Mouse (Mus musculus) CD8-positive naive resting alpha-beta T cell, adult 2 months (primary cell): ENCODE measurements around the gene Itfg2.

ENCODE experiments used
- DNase-seq, 2 experiments: peaks; one replicate each; pipeline ENCODE4 v3.0.0; 2022; ENCODE audit warnings: low read depth in 2 of 2, low spot score in 2 of 2

The Itfg2 gene

DNA sequence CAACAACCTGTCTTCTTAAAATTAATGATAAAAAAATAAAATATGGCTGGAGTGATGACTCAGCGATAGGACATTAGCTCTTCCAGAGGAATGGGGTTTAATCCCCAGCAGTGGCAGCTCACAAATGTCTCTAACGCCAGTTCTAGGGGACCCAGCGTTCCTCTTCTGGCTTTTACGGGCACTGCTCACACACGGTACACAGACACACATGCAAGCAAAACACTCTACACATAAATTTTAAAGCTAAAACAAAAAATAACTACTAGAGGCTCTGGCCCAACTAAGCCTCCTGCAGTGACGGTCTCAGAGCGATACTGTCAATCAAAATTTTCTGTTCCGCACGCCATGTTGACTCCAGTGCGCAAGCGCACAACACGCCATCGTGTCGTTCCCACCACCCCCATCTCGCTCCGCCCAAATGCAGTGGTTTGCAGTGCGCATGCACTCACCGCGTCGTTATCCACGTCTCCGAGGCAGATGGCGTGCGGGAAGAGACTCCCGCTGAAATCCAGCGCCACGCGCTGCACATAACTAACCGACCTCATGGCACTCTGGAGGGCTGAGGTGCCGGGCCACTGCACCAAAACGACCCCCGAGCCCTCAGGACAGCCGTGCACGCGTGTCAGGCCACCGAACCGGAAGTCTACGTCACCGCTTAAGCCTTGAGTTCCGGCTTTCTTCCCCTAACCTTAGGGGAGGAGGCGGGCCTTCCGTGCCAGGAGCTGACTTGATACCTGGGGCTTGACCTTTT, at the start of gene Itfg2:
Itfg2 (minus strand) TSS at position 663 of the 751 bp plus-strand sequence.
- DNase-seq = peak; percentile 94 to 96

DNA sequence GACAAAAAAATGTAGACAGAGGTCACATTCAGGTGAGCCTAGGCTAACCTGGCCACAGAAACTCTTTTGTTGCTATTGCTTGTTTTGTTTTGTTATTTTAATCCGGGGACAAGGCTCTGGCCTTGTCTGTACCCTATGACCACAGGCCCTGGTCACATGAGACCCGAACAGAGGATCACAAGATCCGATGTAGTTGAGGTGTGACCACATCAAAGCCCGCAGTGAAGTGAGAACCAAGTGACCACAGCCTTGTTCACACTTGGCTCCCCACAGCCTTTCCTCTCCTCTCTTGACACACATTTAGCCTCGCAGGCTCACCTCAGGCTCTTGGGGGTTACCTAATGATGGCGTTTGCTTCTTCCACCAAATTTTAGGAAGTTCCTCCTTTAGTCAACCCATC, 49.4 kb upstream of the Itfg2 start:
- no peak for DNase-seq

DNA sequence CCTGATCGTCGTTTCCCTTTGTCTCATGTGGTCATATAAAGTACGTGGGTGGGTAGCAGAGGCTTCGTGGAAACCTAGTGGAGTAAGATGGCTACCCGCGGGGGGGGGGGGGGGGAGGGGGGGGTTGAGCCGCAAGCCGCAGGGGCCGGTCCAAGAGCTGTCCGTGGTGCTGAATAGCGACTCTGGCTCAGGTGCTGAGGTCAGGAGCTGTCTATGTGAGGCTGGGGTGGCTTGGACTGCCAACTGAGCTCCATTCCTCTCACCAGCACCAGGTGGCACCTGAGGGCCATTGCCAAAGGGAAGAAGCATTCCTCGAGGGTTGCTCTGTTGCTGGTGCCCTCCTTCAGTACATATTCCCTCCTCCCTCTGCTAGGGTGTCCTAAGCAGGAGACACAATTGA, 44.7 kb upstream of the Itfg2 start:
- no peak for DNase-seq

DNA sequence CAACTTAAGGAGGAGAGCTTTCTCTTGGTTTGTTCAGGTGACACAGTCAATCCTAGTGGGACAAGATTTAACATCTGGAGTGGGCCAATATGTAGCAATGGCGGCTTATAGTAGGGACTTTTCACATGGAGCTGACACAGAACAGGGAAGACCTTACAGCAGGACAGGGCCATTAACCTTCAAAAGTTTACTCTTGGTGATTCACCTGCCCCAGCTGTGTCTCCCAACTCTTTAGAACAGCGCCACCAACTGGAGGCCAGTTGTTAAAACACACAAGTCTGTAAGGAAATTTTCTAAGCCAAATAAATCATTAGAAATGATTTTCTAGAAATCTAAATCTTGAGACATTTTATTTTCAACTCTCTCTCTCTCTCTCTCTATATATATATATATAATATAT, 42.6 kb upstream of the Itfg2 start:
- no peak for DNase-seq

DNA sequence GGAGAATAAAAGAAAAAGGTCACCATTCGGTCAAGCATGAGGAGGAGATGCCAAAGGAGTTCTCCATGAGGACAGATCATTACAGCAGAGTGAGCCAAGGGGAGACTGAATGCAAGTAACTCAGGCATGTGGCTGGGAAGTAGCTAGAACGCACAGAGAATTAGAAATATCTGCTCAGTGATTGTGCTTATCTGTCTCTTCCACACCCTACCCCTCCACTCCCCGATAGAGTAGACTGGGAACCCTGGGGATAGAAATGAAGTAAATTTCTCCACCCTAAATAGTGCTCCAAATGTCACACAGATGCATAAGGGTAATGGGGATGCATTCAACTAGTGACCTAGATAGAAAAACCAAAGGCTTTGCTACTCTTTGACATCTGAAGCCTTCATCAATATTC, 41.8 kb upstream of the Itfg2 start:
- DNase-seq = no peak

DNA sequence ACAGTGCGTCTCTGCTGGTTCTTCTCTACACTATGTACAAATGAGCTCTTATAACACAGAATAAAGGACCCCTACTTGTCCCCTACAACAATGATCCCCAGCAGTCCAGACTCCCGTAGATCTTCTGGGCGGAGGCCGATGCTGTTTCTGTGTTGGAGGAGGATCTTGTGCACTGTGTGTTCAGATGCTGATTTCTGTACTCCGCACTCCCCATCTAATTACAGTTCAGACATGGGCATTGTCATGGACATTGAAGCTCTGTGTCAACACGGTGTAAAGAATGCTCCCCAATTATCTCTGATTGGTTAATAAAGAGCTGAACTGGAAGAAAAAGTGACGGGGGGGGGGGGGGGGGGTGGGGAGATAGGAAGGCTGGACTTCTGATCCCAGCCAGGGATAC, 41.3 kb upstream of the Itfg2 start:
- DNase-seq = no peak

- no peak for DNase-seq
Measured at GRCm38 (mm10) chr6:128464996-128465395, 40.3 kb upstream of the Itfg2 start.

DNA sequence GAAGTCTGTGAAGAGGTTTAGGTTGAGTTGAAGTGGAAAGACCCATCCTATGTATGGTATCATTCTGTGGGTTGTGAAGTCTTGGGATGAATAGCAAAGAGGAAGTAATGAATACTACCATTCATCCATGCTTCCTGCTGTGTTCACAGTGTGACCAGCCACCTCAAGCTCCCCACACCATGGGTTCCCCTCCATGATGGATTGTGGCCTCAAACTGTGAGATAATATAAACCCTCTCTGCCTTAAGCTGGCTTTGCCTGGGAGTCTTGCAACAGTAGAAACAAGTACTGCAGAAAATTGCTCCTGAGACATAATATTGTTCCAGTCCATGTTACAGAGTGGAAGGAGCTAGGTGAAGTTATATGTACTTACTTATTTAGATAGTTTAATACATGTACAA, 36.9 kb upstream of the Itfg2 start:
- no peak for DNase-seq

GRCm38 (mm10) chr6:128460729-128461503, 36.2 kb upstream of the Itfg2 start:
- DNase-seq = no peak

DNA sequence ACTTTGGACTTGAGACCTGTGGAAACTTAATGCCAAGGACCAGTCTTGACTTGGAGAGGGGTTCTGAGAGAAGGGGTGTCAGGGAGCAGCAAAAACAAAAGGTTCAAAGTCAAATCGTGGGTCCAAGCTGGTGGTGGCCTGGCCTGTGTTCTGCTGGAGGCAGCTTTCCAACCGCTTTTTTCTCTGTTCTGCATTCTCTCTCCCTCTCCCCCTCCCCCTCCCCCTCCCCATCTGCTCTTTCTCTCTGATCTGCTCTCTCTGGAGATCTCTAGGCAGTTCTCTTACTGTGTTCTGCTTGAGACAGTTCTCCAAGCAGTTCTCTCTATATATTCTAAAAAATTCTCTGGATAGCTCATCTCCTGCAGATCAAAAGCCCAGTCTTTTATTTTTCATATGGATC, 35.6 kb upstream of the Itfg2 start:
- DNase-seq = no peak

DNA sequence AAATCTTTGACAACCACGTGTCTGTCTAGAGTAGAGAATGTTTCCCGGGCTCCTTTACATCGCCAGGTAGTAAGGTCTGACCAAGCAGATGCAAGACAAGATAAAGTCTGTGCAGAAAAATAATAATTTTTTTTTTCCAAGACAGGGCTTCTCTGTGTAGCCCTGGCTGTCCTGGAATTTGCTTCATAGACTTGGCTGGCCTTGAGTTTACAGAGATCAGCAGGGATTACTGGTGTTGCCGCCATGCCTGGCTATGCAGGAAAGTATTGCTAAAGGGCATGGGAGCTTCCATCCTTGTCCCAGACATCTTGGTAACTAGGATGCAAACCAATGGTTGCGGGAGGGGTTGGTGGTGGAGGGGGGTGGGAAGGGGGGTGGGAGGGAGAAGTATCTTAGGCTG, 32.5 kb upstream of the Itfg2 start:
- DNase-seq = no peak

DNA sequence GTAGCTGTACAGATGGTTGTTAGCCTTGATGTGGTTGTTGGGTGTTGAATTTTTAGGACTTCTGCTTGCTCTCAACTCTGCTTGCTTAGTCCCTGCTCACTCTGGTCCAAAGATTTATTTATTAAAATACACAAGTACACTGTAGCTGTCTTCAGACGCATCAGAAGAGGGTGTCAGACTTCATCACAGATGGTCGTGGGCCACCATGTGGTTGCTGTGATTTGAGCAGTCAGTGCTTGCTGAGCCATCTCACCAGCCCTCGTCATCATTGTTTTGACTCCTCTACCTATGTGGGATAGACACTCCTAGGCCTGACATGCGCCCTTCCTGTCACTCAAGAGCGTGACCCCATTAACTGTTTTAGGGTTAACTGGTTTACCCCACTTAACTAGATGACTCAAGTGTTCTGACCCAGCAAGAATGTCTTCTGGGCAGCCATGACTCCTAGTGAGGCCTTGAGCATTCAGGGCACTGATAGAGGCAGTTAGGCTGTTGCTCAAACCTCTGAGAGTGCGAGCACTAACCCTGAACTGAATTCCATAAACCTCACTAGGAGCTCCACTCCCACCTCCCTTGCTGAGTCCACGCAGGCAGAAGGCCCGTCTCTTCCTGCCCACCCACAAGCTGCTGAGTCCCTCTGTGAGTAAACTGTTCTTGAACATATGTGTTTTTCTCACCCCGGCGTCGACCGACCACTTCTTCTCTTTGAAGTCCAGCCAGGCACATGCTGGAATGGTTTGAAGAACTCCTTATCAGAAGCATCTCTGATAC, 31.3 kb upstream of the Itfg2 start:
- DNase-seq = no peak

GRCm38 (mm10) chr6:128447063-128447462, 22.3 kb upstream of the Itfg2 start:
- no peak for DNase-seq

GRCm38 (mm10) chr6:128445761-128446535, 21.2 kb upstream of the Itfg2 start:
- DNase-seq = peak in 1 of 2 experiments; percentile 21

DNA sequence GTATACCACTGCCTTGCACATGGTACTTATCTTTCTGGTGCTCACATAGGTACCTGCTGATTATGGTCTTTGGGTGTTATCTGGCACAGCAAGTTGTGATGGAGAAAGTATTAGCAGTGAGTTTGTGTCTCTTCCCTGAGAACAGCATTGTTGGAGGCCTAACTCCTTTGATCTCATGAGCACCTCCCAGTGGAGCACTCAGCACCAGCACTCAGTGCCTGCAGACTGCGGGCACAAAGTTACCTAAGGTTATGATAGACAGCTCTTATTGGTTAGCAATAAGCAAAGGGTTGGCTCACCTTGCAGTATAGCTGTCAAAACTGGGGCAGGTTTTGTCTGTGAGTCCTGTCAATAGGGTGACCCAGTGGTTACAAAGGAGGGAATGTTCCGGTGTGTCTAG, 15.5 kb upstream of the Itfg2 start:
- no peak for DNase-seq

DNA sequence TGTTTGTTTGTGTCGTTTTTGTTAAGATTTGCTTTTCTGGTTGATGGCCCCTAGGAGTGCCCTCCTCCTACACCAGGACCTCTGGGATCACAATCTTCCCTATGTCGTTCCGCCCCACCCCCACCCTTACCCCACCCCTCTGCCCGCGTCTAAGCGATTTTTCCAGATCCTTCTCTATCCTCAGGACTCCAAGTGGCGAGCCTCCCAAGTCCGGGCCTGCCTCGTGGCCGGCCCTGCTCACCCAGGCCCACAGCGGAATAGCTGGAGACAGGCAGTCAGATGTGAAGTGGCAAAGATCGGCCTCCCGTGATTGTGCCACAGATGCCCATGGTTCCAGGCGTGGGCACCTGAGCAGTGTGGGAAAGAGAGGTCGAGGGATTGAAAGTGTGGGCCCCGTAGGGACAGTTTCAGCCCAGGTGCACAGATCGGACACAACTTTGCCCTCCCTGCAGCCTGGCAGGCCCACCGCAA, 14.2 kb upstream of the Itfg2 start:
- DNase-seq = no peak

DNA sequence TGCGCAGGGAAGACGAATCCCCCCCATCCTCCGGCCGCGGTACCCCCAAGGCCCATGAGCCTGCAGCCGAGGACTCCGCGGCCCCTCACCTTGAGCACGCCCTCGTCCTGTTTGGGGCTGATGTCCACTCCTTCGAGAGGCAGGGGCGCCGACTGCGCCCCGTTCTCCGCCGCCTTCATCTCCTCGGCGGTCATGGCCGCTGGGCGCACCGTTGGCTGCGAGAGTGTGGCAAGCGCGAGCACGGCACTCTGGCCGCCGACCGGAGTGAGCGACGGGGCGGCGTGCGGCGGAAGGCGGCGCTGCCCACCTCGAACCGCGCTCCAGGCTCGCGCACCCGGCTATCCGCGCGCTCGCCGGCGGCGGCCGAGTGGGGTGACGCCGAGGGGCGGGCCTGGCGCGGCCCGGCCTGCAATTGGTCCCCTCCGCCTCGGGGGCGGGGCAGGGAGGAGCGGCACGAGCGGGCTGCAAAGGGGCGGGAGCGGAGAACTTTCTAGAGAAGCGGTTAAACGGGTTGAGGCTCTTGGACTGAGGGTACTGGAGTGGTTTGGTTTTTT, 13.7 kb upstream of the Itfg2 start, which contains the start of gene Fkbp4:
Fkbp4 (minus strand) TSS at position 361 of the 554 bp plus-strand sequence.
- peak; percentile 83 to 87 for DNase-seq

GRCm38 (mm10) chr6:128437731-128438316, 13.1 kb upstream of the Itfg2 start:
- peak; percentile 20 to 27 for DNase-seq

- no peak for DNase-seq
Measured at GRCm38 (mm10) chr6:128437288-128437687, 12.6 kb upstream of the Itfg2 start.

GRCm38 (mm10) chr6:128436356-128437005, 11.8 kb upstream of the Itfg2 start:
- no peak for DNase-seq
